Mouse (Mus musculus) MEL (cell line): Measurements from ENCODE around the gene Grb10. TPM values are rescaled to one million over a fixed set of nuclear protein-coding genes. Genes with fewer than 3 reads are reported as not detected.

ENCODE experiments used
- DNase-seq: peaks from one replicate; pipeline ENCODE4 v3.0.0; 2011; ENCODE audit warnings: low read depth, low spot score
- H3K27ac ChIP-seq: 2 replicates; pipeline ENCODE4 v1.5.1; 2012; ENCODE audit warnings: low read depth, mild to moderate bottlenecking, control low read depth, low read length, moderate library complexity; ENCODE audit not compliant: control insufficient read depth
- H3K27me3 ChIP-seq, 2 experiments: fragments of 150-350 bp in 1 of 2; sonication (generic) in 1 of 2; 2 replicates each; pipeline ENCODE4 v1.6.1; 2012; ENCODE audit warnings: low read length in 2 of 2, mild to moderate bottlenecking in 2 of 2, improper control_type of control experiment in 1 of 2, moderate library complexity in 1 of 2; ENCODE audit not compliant: insufficient read depth in 2 of 2, control insufficient read depth in 1 of 2
- H3K36me3 ChIP-seq, 2 experiments: 2 replicates each; pipeline ENCODE4 v1.6.1; 2012 to 2014; ENCODE audit warnings: low read length in 2 of 2, improper control_type of control experiment in 1 of 2, inconsistent platforms in 1 of 2, mild to moderate bottlenecking in 1 of 2; ENCODE audit not compliant: insufficient read depth in 2 of 2, control insufficient read depth in 1 of 2
- H3K4me1 ChIP-seq, 2 experiments: fragments of 150-350 bp in 1 of 2; sonication (generic) in 1 of 2; 2 replicates each; pipeline ENCODE4 v1.6.1; 2012; ENCODE audit warnings: low read length in 2 of 2, improper control_type of control experiment in 1 of 2, mild to moderate bottlenecking in 1 of 2; ENCODE audit not compliant: insufficient read depth in 2 of 2, control insufficient read depth in 1 of 2
- H3K4me3 ChIP-seq, 2 experiments: fragments of 150-350 bp in 1 of 2; sonication (generic) in 1 of 2; 2 replicates each; pipeline ENCODE4 v1.5.1; 2012; ENCODE audit warnings: low read depth in 2 of 2, low read length in 2 of 2, mild to moderate bottlenecking in 2 of 2, moderate library complexity in 2 of 2, control low read depth in 1 of 2, improper control_type of control experiment in 1 of 2; ENCODE audit not compliant: control insufficient read depth in 1 of 2, insufficient read depth in 1 of 2
- H3K79me2 ChIP-seq: 2 replicates; pipeline ENCODE4 v1.6.1; 2012; ENCODE audit warnings: mild to moderate bottlenecking, low read length, moderate library complexity; ENCODE audit not compliant: control insufficient read depth, poor library complexity, insufficient read depth
- H3K9ac ChIP-seq: 2 replicates; pipeline ENCODE4 v1.6.1; 2012; ENCODE audit warnings: low read depth, mild to moderate bottlenecking, control low read depth, low read length, moderate library complexity; ENCODE audit not compliant: control insufficient read depth, poor library complexity, severe bottlenecking
- H3K9me3 ChIP-seq: fragments of 150-350 bp; sonication (generic); replicated peaks from 2 replicates; pipeline ENCODE4 v1.6.1; 2012; ENCODE audit warnings: mild to moderate bottlenecking, low read length, improper control_type of control experiment, moderate library complexity; ENCODE audit not compliant: insufficient read depth
- BHLHE40 ChIP-seq: IDR thresholded peaks from 2 replicates; pipeline ENCODE4 v1.6.1; 2012; ENCODE audit warnings: low read depth, mild to moderate bottlenecking, inconsistent platforms, low read length, improper control_type of control experiment, borderline replicate concordance
- CHD1 ChIP-seq: IDR thresholded peaks from 2 replicates; pipeline ENCODE4 v1.6.1; 2012; ENCODE audit warnings: low read depth, mild to moderate bottlenecking, inconsistent platforms, low read length, improper control_type of control experiment
- CTCF ChIP-seq, 3 experiments: IDR thresholded peaks in 2 of 3; conservative IDR thresholded peaks in 1 of 3; 2 replicates each; pipeline ENCODE4 v1.5.1; 2011 to 2012; ENCODE audit warnings: low read length in 3 of 3, low read depth in 2 of 3, mild to moderate bottlenecking in 2 of 3, improper control_type of control experiment in 1 of 3, inconsistent platforms in 1 of 3, mixed read lengths in 1 of 3, moderate library complexity in 1 of 3; ENCODE audit not compliant: control insufficient read depth in 1 of 3, insufficient read depth in 1 of 3, poor library complexity in 1 of 3, severe bottlenecking in 1 of 3
- E2F4 ChIP-seq: IDR thresholded peaks from 2 replicates; pipeline ENCODE4 v1.6.1; 2011; ENCODE audit warnings: low read depth, low read length, improper control_type of control experiment, borderline replicate concordance
- EP300 ChIP-seq, 2 experiments: IDR thresholded peaks; 2 replicates each; pipeline ENCODE4 v1.6.1; 2011; ENCODE audit warnings: improper control_type of control experiment in 2 of 2, low read length in 2 of 2, low read depth in 1 of 2, mild to moderate bottlenecking in 1 of 2
- HCFC1 ChIP-seq: IDR thresholded peaks from 2 replicates; pipeline ENCODE4 v1.6.1; 2012; ENCODE audit warnings: low read depth, mild to moderate bottlenecking, inconsistent platforms, low read length, improper control_type of control experiment, moderate library complexity
- JUND ChIP-seq: IDR thresholded peaks from 2 replicates; pipeline ENCODE4 v1.6.1; 2011; ENCODE audit warnings: low read depth, mild to moderate bottlenecking, improper control_type of control experiment, low read length
- KAT2A ChIP-seq: conservative IDR thresholded peaks from 2 replicates; pipeline ENCODE4 v1.6.1; 2012; ENCODE audit warnings: low read depth, low read length, improper control_type of control experiment, inconsistent platforms
- MEF2A ChIP-seq: IDR thresholded peaks from 2 replicates; pipeline ENCODE4 v1.6.1; 2014; ENCODE audit warnings: low read depth, mild to moderate bottlenecking, inconsistent platforms, low read length, improper control_type of control experiment; ENCODE audit not compliant: poor library complexity, insufficient replicate concordance, severe bottlenecking; ENCODE audit errors: extremely low read depth
- MYB ChIP-seq: IDR thresholded peaks from 2 replicates; pipeline ENCODE4 v1.6.1; 2011; ENCODE audit warnings: mild to moderate bottlenecking, low read depth, low read length, improper control_type of control experiment
- NELFE ChIP-seq: IDR thresholded peaks from 2 replicates; pipeline ENCODE4 v1.6.1; 2011; ENCODE audit warnings: low read depth, low read length, improper control_type of control experiment
- NRF1 ChIP-seq: IDR thresholded peaks from 2 replicates; pipeline ENCODE4 v1.6.1; 2014; ENCODE audit warnings: low read depth, mild to moderate bottlenecking, inconsistent platforms, low read length, improper control_type of control experiment, moderate library complexity; ENCODE audit not compliant: poor library complexity, insufficient read depth, severe bottlenecking
- RAD21 ChIP-seq: IDR thresholded peaks from 2 replicates; pipeline ENCODE4 v1.6.1; 2011; ENCODE audit warnings: mild to moderate bottlenecking, low read depth, low read length, improper control_type of control experiment
- SMC3 ChIP-seq: IDR thresholded peaks from 2 replicates; pipeline ENCODE4 v1.6.1; 2011; ENCODE audit warnings: low read depth, low read length, improper control_type of control experiment
- TAL1 ChIP-seq: IDR thresholded peaks from 2 replicates; pipeline ENCODE4 v1.6.1; 2012; ENCODE audit warnings: mild to moderate bottlenecking, inconsistent platforms, low read length, moderate library complexity, mixed read lengths
- TCF12 ChIP-seq: IDR thresholded peaks from 2 replicates; pipeline ENCODE4 v1.6.1; 2014; ENCODE audit warnings: low read depth, mild to moderate bottlenecking, inconsistent platforms, low read length, improper control_type of control experiment, moderate library complexity
- USF1 ChIP-seq: IDR thresholded peaks from 2 replicates; pipeline ENCODE4 v1.6.1; 2014; ENCODE audit warnings: low read depth, mild to moderate bottlenecking, inconsistent platforms, low read length, improper control_type of control experiment, moderate library complexity
- USF2 ChIP-seq, 2 experiments: IDR thresholded peaks; 2 replicates each; pipeline ENCODE4 v1.6.1; 2011 to 2012; ENCODE audit warnings: improper control_type of control experiment in 2 of 2, low read length in 2 of 2, borderline replicate concordance in 1 of 2, inconsistent platforms in 1 of 2, low read depth in 1 of 2, mild to moderate bottlenecking in 1 of 2; ENCODE audit not compliant: insufficient read depth in 1 of 2
- ZMIZ1 ChIP-seq: IDR thresholded peaks from 2 replicates; pipeline ENCODE4 v1.6.1; 2012; ENCODE audit warnings: low read depth, mild to moderate bottlenecking, inconsistent platforms, low read length, improper control_type of control experiment, moderate library complexity
- polyA plus RNA-seq, 2 experiments: library from polyadenylated mRNA; stranded (reverse) in 1 of 2; unstranded in 1 of 2; fragments of >175 nt in 1 of 2; fragments of >200 nt in 1 of 2; gene quantifications; 2 replicates each; pipeline versions ENCODE4 v1.2.1 to v1.2.4; 2012; ENCODE audit warnings: low replicate concordance in 2 of 2, low read depth in 1 of 2; ENCODE audit not compliant: insufficient read length in 2 of 2, insufficient read depth in 1 of 2, missing spikeins in 1 of 2
- total RNA-seq: library from RNA; depleted of rRNA; stranded (reverse); fragments of 300-350 nt; gene quantifications from 2 replicates; pipeline ENCODE4 v1.2.3, GENCODE M21; 2012

Grb10 gene
- total and polyA plus RNA-seq, 3 experiments, result not detected

DNA sequence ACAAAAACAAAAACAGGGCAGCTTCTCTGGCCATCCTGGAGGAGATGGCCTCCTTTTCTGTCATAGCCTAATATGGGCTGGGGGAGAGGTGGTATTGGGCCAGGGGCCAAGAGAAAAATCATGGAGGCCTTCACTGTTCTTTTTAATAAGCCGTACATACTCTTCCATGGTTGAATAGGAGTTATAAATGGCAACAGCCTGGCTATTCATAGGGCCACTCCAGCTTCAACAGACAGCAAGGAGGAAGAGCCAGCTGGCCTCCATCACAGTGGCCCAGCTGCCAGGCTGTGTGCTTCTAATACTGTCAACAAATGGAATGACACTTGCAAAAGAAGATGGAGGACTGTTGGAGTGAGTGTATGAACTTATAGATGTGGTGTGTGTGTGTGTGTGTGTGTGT lies 41.4 kb downstream of the Grb10 start:
- H3K36me3 ChIP-seq, result no peaks in the 10 kb centered on the region
- no peaks in the 10 kb centered on the region for H3K79me2 ChIP-seq
- H3K27ac ChIP-seq, result no peak overlapping the region
- no peaks in the 10 kb centered on the region for H3K4me1 ChIP-seq
- DNase-seq, result no peak
- TF ChIP-seq MEF2A (no peak), HCFC1 (no peak)
- H3K27me3 ChIP-seq, result no peaks in the 10 kb centered on the region; a peak in 1 of 4 replicates
- H3K9ac ChIP-seq, result no peak overlapping the region
- no peaks in the 10 kb centered on the region for H3K9me3 ChIP-seq
- H3K4me3 ChIP-seq, result no peak overlapping the region

DNA sequence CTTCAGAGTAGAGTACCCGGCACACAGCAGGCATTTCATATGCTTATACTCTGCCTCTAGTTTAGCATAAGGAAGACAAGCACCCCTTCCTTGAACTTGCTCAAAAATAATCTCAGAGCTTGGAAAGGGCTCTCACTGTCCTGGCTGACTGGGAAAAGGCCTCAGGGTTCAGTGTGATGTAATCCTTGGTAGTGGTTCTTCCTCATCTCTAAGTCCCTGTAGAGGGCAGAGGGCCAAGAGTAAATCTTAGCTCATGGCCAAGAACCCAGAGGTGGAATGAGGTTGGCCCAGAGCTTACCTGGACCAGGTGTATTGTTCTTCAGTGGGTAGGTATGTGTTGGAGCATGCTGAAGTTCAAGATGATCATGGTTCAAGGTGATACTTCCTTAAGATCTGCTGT lies 43.1 kb downstream of the Grb10 start:
- H3K36me3 ChIP-seq, result no peaks in the 10 kb centered on the region
- no peaks in the 10 kb centered on the region for H3K79me2 ChIP-seq
- H3K4me3 ChIP-seq, result no peak overlapping the region
- TF ChIP-seq ZMIZ1, result no peak
- no peak for TF ChIP-seq BHLHE40
- no peak for TF ChIP-seq HCFC1
- no peak for TF ChIP-seq JUND
- no peak for TF ChIP-seq NELFE
- TF ChIP-seq SMC3, result no peak
- no peaks in the 10 kb centered on the region for H3K27me3 ChIP-seq
- no peaks in the 10 kb centered on the region for H3K4me1 ChIP-seq
- H3K27ac ChIP-seq, result no peak overlapping the region
- no peak overlapping the region for H3K9ac ChIP-seq
- no peaks in the 10 kb centered on the region for H3K9me3 ChIP-seq
- no peak for DNase-seq

DNA sequence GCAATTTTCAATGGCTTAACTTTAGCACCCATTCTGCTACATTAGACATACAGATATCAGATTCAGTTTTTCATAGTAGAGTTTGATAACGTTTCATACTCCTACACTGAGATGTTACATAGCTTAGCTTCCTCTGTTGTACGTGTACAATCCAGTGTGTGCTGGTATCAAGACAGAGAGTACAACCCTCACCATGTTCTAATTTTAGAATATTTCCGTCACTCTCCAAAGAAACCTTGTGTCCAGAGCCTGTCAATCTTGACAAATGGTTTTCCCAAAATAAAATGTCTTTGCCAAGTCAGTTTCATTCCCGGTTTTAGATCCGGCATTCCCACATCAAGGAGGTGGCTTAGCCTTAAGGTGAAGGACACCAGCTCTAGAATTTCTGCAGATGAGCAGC lies 44.7 kb downstream of the Grb10 start:
- peaks cover 0 to under 1% of the 10 kb centered on the region in 2 experiments; a peak in 1 of 4 replicates for H3K27me3 ChIP-seq
- TF ChIP-seq USF1 (no peak), MEF2A (no peak)
- H3K79me2 ChIP-seq, result no peaks in the 10 kb centered on the region
- no peak overlapping the region for H3K27ac ChIP-seq
- H3K4me1 ChIP-seq, result no peaks in the 10 kb centered on the region
- no peak for DNase-seq
- no peaks in the 10 kb centered on the region for H3K36me3 ChIP-seq
- no peaks in the 10 kb centered on the region for H3K9me3 ChIP-seq
- H3K4me3 ChIP-seq, result no peak overlapping the region
- no peak overlapping the region for H3K9ac ChIP-seq

DNA sequence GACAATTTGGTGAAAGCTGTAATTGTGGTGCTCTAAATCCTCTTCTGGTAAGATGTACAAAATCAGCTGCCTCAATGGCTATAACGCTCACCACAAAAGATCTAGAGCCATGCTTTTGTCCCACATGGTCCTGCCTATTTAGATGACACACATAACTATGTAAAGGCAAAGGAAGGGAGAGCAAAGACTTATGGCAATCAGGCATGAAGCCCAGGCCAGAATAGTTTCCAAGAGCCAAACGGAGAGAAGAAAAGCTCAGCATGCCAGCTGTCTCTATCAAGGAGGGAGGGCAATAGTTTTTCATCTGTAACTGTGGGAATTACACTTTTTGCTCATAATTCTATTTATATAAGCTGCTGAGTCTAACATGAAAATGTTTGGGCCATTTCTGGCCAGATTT lies 45.3 kb downstream of the Grb10 start:
- Histone ChIP-seq H3K27ac (no peak overlapping the region), H3K4me1 (no peaks in the 10 kb centered on the region), H3K79me2 (no peaks in the 10 kb centered on the region), H3K9me3 (no peaks in the 10 kb centered on the region), H3K27me3 (peaks cover 0 to 2% of the 10 kb centered on the region in 2 experiments; a peak in 1 of 4 replicates), H3K36me3 (no peaks in the 10 kb centered on the region), H3K4me3 (no peak overlapping the region), H3K9ac (no peak overlapping the region)
- DNase-seq, result no peak
- TF ChIP-seq TAL1 (no peak), RAD21 (no peak), TCF12 (no peak), EP300 (IDR thresholded peaks at IDR 0.05; ENCODE audit: low read depth in 1 of 2, low read length in 2 of 2) (no peak), CTCF (IDR thresholded peaks at IDR 0.05 in 2 of 3, conservative IDR thresholded peaks at IDR 0.05 in 1 of 3; ENCODE audit: control insufficient read depth in 1 of 3, insufficient read depth in 1 of 3, low read depth in 2 of 3, low read length in 3 of 3, poor library complexity in 1 of 3, severe bottlenecking in 1 of 3) (no peak), ZMIZ1 (no peak), E2F4 (no peak), NRF1 (no peak), KAT2A (no peak), MEF2A (no peak), MYB (no peak), USF2 (IDR thresholded peaks at IDR 0.05; ENCODE audit: borderline replicate concordance in 1 of 2, insufficient read depth in 1 of 2, low read depth in 1 of 2, low read length in 2 of 2) (no peak), NELFE (no peak), CHD1 (no peak), HCFC1 (no peak)
